17 mouse cellular contexts compared by ENCODE assay signal in genomic region chr13:81008864-81009766, GRCm38 (mm10).
DNase-seq lines count a peak whose midpoint lies in the region; ATAC-seq and TF ChIP-seq lines count a peak whose summit lies in the region.
"Had no signal": no experiment of that assay in that cellular context is flagged by ENCODE, and none has a peak within 500 bp of the region (broad histone marks: within the 10 kb centered on the region; RNA-seq: fewer than 3 reads in every experiment).

No protein-coding gene starts in this region.

- ATAC-seq in CD4-positive, CD25-positive, alpha-beta regulatory T cell, adult 4 months = no peak
- ATAC-seq: hindbrain, embryonic 16.5 days; liver, embryonic 12.5 days had no signal

- no peak for TF ChIP-seq CTCF in cerebellum, adult 2 months (IDR thresholded peaks at IDR 0.05; ENCODE audit: borderline replicate concordance, insufficient read depth, low read depth, low read length)

- no peak overlapping the region for H3K4me3 ChIP-seq in cerebellum, adult 2 months (replicated peaks; ENCODE audit: insufficient read depth, low read depth, low read length)
- H3K4me3 ChIP-seq: heart, embryonic 13.5 days; liver, embryonic 12.5 days; neural tube, embryonic 12.5 days had no signal

- H3K27me3 ChIP-seq in cerebellum, adult 2 months (ENCODE audit: control insufficient read depth, insufficient read depth, low read length) = no peaks in the 10 kb centered on the region
- H3K27me3 ChIP-seq: heart, embryonic 13.5 days; liver, embryonic 12.5 days; neural tube, embryonic 12.5 days had no signal

- 19% methylated on average over 5 of the region's 5 CpGs for WGBS in cerebellum, adult 2 months

- H3K27ac ChIP-seq in cerebellum, adult 2 months (ENCODE audit: insufficient read depth, low read length) = no peak overlapping the region
- H3K27ac ChIP-seq: heart, embryonic 13.5 days; liver, embryonic 12.5 days; neural tube, embryonic 12.5 days had no signal

- peaks cover 2% of the 10 kb centered on the region; the same call in 1 of the 2 replicates for H3K4me1 ChIP-seq in cerebellum, adult 2 months (ENCODE audit: control insufficient read depth, insufficient read depth, low read length)
- H3K4me1 ChIP-seq: heart, embryonic 13.5 days; liver, embryonic 12.5 days; neural tube, embryonic 12.5 days had no signal

- DNase-seq in cerebellum, adult 2 months = peak; percentile 37 to 59
- DNase-seq in cerebellum, adult 11 months = no peak
- peak; percentile 62 for DNase-seq in R1 (ENCODE audit: low read depth, low spot score)
- peak; percentile 35 for DNase-seq in fibroblast of lung, adult 2 months (ENCODE audit: low read depth)
- peak; percentile 13 for DNase-seq in kidney, postnatal 10 days
- no peak for DNase-seq in heart, adult 11 months
- DNase-seq in adrenal gland, postnatal 25 days = no peak
- DNase-seq: adrenal gland, adult 8-10 months; lung, postnatal 14 days; midbrain, embryonic 14.5 days; right cerebral cortex, adult 18-20 months; thymus, postnatal 14 days had no signal

- TF ChIP-seq POLR2A in cerebellum, adult 2 months (IDR thresholded peaks at IDR 0.05; ENCODE audit: borderline replicate concordance, insufficient read depth, low read length) = no peak

Comparison
In these comparisons a context has a peak if more than half of its experiments do, and no peak if none do; other contexts are left out.
1. DNase-seq: peak in cerebellum, adult 2 months (2 of 2), R1 (single experiment), fibroblast of lung, adult 2 months (single experiment) and kidney, postnatal 10 days (single experiment); none in cerebellum, adult 11 months (single experiment), heart, adult 11 months (single experiment) and adrenal gland, postnatal 25 days (single experiment).